Mouse (Mus musculus): ENCODE results near the gene Cyb5d2. TPM values are rescaled to one million over a fixed set of nuclear protein-coding genes. Genes with fewer than 3 reads are reported as not detected.

The Cyb5d2 gene
- polyA plus RNA-seq, 1 experiment from 2014 or later = 5.6 TPM

DNA sequence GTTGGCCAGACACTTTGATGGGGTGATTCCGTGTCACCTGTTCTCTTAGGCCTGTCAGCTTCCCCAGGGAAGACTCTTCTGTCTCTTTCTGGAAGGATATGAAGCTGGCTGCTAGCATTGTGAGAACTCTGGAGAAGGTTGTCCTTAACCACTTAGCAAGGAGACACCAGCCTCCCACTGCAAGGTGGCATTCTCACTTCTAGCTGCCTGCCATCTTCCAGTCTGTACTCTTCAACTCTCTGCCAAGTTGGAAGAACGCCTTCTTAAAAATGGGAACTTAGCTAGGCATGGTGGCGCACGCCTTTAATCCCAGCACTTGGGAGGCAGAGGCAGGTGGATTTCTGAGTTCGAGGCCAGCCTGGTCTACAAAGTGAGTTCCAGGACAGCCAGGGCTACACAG, 17.7 kb upstream of the Cyb5d2 start:
- H3K4me3 ChIP-seq (ENCODE audit: low read depth, low read length) = no peak overlapping the region
- H3K4me1 ChIP-seq (replicated peaks; ENCODE audit: control insufficient read depth, insufficient read depth, low read length) = no peaks in the 10 kb centered on the region
- WGBS = 94% methylated on average over 5 of the region's 5 CpGs

DNA sequence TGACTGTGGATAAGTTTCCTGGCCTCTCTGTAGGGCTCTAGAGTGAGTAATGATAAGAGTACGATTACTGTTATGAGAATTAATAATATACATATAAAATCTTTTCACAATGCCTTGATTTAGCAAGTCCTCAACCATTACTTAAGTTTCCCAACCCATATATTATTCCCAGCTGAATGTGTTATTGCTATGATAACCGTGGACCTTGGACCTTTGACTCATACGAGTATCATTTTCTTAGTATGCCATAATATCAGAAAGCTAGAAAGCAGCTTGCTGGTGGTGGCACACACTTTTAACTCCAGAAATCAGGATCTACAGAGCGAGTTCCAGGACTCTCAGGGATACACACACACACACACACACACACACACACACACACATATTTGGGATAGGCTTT, 12.1 kb upstream of the Cyb5d2 start:
- Histone ChIP-seq H3K9ac (ENCODE audit: low read length) (no peak overlapping the region), H3K4me2 (ENCODE audit: low read depth, low read length, severe bottlenecking) (no peak overlapping the region), H3K4me1 (replicated peaks; ENCODE audit: control insufficient read depth, insufficient read depth, low read length) (no peaks in the 10 kb centered on the region), H3K27me3 (ENCODE audit: control insufficient read depth, insufficient read depth, low read length) (no peaks in the 10 kb centered on the region), H3K36me3 (ENCODE audit: control insufficient read depth, insufficient read depth, low read length) (no peaks in the 10 kb centered on the region), H3K9me3 (ENCODE audit: control insufficient read depth, low read length) (no peaks in the 10 kb centered on the region), H3K4me3 (ENCODE audit: low read depth, low read length) (no peak overlapping the region), H3K27ac (ENCODE audit: low read depth, low read length) (no peak overlapping the region)
- ATAC-seq (replicated peaks; ENCODE audit: low FRiP score) (no peak), DNase-seq (ENCODE audit: low spot score) (no peak)
- WGBS = 87% methylated on average over 4 of the region's 4 CpGs

More for the DNA sequence above, 17.7 kb upstream of the Cyb5d2 start:
- DNase-seq (ENCODE audit: low spot score) = no peak
- Histone ChIP-seq H3K9me3 (ENCODE audit: control insufficient read depth, low read length) (no peaks in the 10 kb centered on the region; the same call in 1 of the 2 replicates), H3K9ac (ENCODE audit: low read length) (no peak overlapping the region), H3K27me3 (ENCODE audit: control insufficient read depth, insufficient read depth, low read length) (no peaks in the 10 kb centered on the region), H3K36me3 (ENCODE audit: control insufficient read depth, insufficient read depth, low read length) (no peaks in the 10 kb centered on the region), H3K4me2 (ENCODE audit: low read depth, low read length, severe bottlenecking) (no peak overlapping the region), H3K27ac (ENCODE audit: low read depth, low read length) (no peak overlapping the region)
- no peak for ATAC-seq (replicated peaks; ENCODE audit: low FRiP score)

DNA sequence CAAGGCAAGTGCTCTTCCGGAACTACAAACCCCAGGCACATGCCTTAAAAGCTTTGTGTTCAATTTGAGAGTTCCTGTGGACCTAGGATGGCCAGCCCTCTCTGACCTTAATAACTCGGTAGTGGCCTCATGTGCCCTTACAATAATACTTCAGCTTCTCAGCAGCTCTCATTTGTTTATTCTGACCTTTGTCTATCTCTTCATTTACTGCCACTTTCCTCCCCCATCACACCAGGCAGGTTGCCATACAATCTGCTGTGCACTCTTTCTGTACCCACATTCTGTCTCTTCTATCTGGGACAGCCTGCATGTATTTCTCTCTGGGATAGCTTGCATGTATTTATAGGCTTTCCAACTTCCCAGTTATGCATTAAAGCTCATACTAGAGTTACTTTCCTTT, 10.6 kb upstream of the Cyb5d2 start:
- H3K27me3 ChIP-seq (ENCODE audit: control insufficient read depth, insufficient read depth, low read length) = no peaks in the 10 kb centered on the region
- no peak overlapping the region for H3K27ac ChIP-seq (ENCODE audit: low read depth, low read length)
- no peaks in the 10 kb centered on the region for H3K4me1 ChIP-seq (replicated peaks; ENCODE audit: control insufficient read depth, insufficient read depth, low read length)
- no peaks in the 10 kb centered on the region for H3K9me3 ChIP-seq (ENCODE audit: control insufficient read depth, low read length)
- ATAC-seq (replicated peaks; ENCODE audit: low FRiP score) (no peak), DNase-seq (ENCODE audit: low spot score) (no peak)
- WGBS = 71% methylated on average over 2 of the region's 2 CpGs
- no peak overlapping the region for H3K4me3 ChIP-seq (ENCODE audit: low read depth, low read length)
- H3K4me2 ChIP-seq (ENCODE audit: low read depth, low read length, severe bottlenecking) = no peak overlapping the region
- no peaks in the 10 kb centered on the region for H3K36me3 ChIP-seq (ENCODE audit: control insufficient read depth, insufficient read depth, low read length)
- no peak overlapping the region for H3K9ac ChIP-seq (ENCODE audit: low read length)

DNA sequence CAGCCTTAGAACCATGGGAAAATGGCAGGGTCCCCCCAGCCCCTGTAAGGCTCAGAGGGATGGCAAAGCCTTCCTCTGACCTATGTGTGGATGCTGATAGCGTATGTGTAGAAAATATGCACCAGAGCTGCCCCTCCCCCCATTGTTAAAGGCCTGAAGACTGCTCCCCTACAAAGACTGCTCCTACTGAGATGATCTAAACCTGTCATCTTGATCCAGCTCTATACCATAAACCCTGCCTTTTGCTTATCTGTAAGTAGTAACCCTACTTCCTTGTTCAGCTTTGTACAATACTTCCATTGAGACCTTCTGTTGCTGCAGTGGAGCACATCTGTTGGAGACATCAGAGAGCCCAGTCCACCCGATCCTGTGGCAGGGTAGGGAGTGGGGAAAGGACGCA, 9.3 kb upstream of the Cyb5d2 start:
- Histone ChIP-seq H3K4me3 (ENCODE audit: low read depth, low read length) (no peak overlapping the region), H3K9me3 (ENCODE audit: control insufficient read depth, low read length) (no peaks in the 10 kb centered on the region), H3K4me1 (replicated peaks; ENCODE audit: control insufficient read depth, insufficient read depth, low read length) (no peaks in the 10 kb centered on the region), H3K9ac (ENCODE audit: low read length) (no peak overlapping the region), H3K36me3 (ENCODE audit: control insufficient read depth, insufficient read depth, low read length) (no peaks in the 10 kb centered on the region), H3K27ac (ENCODE audit: low read depth, low read length) (no peak overlapping the region), H3K4me2 (ENCODE audit: low read depth, low read length, severe bottlenecking) (no peak overlapping the region), H3K27me3 (ENCODE audit: control insufficient read depth, insufficient read depth, low read length) (no peaks in the 10 kb centered on the region)
- WGBS = 93% methylated on average over 3 of the region's 3 CpGs
- no peak for DNase-seq (ENCODE audit: low spot score)
- no peak for ATAC-seq (replicated peaks; ENCODE audit: low FRiP score)

DNA sequence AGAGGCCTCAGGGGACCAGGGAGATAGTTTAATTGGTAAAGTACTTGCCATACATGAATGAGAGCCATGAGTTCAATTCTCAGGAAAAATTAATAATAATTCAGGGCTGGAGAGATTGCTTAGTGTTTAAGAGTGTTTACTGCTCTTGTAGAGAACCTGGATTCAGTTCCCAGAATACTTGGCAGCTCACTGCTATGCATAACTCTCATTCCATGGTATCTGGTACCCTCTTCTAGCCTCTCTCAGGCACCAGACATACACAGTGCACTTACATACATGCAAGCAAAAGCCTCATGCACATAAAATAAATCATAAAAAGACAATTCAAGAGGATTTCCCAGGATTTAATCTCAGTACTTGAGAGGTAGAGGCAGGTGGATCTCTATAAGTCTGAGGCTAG, 8.6 kb upstream of the Cyb5d2 start:
- no peak overlapping the region for H3K27ac ChIP-seq (ENCODE audit: low read depth, low read length)
- H3K9ac ChIP-seq (ENCODE audit: low read length) = no peak overlapping the region
- no peaks in the 10 kb centered on the region for H3K4me1 ChIP-seq (replicated peaks; ENCODE audit: control insufficient read depth, insufficient read depth, low read length)
- ATAC-seq (replicated peaks; ENCODE audit: low FRiP score) (no peak), DNase-seq (ENCODE audit: low spot score) (no peak)
- no peaks in the 10 kb centered on the region for H3K36me3 ChIP-seq (ENCODE audit: control insufficient read depth, insufficient read depth, low read length)
- H3K27me3 ChIP-seq (ENCODE audit: control insufficient read depth, insufficient read depth, low read length) = no peaks in the 10 kb centered on the region
- H3K4me2 ChIP-seq (ENCODE audit: low read depth, low read length, severe bottlenecking) = no peak overlapping the region
- no peak overlapping the region for H3K4me3 ChIP-seq (ENCODE audit: low read depth, low read length)
- H3K9me3 ChIP-seq (ENCODE audit: control insufficient read depth, low read length) = no peaks in the 10 kb centered on the region

DNA sequence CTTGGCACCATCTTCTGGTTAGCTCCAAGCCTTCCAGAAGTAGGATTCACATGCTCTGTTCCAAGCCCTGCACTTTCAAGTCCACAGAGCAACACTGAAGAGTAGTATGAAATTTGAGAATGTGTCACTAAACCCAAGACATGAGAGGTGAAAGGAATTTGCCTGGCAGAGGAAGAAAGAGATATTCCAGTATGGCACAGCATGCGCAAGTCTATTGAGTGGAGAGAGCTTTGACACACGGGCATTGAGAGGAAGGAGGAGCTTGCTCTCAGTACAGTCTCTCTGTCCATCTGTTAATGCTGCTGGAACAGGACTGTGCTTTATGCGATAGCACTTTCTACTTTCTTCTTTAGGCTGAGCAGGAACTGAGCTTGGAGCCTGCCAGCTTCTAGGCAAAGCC, 7.1 kb upstream of the Cyb5d2 start:
- no peak for ATAC-seq (replicated peaks; ENCODE audit: low FRiP score)
- H3K4me3 ChIP-seq (ENCODE audit: low read depth, low read length) = no peak overlapping the region
- no peak for DNase-seq (ENCODE audit: low spot score)
- no peak overlapping the region for H3K9ac ChIP-seq (ENCODE audit: low read length)
- no peak overlapping the region for H3K4me2 ChIP-seq (ENCODE audit: low read depth, low read length, severe bottlenecking)
- no peak overlapping the region for H3K27ac ChIP-seq (ENCODE audit: low read depth, low read length)
- 79% methylated on average over 3 of the region's 3 CpGs for WGBS
- H3K36me3 ChIP-seq (ENCODE audit: control insufficient read depth, insufficient read depth, low read length) = no peaks in the 10 kb centered on the region
- no peaks in the 10 kb centered on the region for H3K27me3 ChIP-seq (ENCODE audit: control insufficient read depth, insufficient read depth, low read length)
- H3K9me3 ChIP-seq (ENCODE audit: control insufficient read depth, low read length) = no peaks in the 10 kb centered on the region
- H3K4me1 ChIP-seq (replicated peaks; ENCODE audit: control insufficient read depth, insufficient read depth, low read length) = no peaks in the 10 kb centered on the region

DNA sequence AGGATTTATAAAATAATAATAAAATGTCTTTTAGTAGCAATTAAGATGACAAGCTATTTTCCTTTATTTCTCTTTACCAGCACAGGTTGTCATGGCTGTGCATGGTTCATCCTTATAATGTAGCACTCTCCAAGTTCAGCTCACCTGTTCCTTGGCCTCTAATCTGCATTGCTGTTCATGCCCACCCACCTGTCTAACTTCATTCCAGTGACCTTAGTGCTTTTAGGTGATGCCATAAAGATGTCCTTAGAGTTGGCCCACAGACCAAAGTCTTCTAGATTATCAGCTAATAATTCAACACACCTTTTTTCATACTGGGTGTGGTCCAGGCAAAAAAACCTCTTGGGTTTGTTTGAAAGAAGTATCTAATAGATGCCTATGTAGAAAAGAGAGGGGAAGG, 5.2 kb upstream of the Cyb5d2 start:
- H3K27me3 ChIP-seq (ENCODE audit: control insufficient read depth, insufficient read depth, low read length) = no peaks in the 10 kb centered on the region
- no peak overlapping the region for H3K4me2 ChIP-seq (ENCODE audit: low read depth, low read length, severe bottlenecking)
- H3K9me3 ChIP-seq (ENCODE audit: control insufficient read depth, low read length) = no peaks in the 10 kb centered on the region
- no peaks in the 10 kb centered on the region for H3K36me3 ChIP-seq (ENCODE audit: control insufficient read depth, insufficient read depth, low read length)
- no peak overlapping the region for H3K27ac ChIP-seq (ENCODE audit: low read depth, low read length)
- ATAC-seq (replicated peaks; ENCODE audit: low FRiP score) (no peak), DNase-seq (ENCODE audit: low spot score) (no peak)
- no peaks in the 10 kb centered on the region for H3K4me1 ChIP-seq (replicated peaks; ENCODE audit: control insufficient read depth, insufficient read depth, low read length)
- H3K4me3 ChIP-seq (ENCODE audit: low read depth, low read length) = no peak overlapping the region
- no peak overlapping the region for H3K9ac ChIP-seq (ENCODE audit: low read length)

DNA sequence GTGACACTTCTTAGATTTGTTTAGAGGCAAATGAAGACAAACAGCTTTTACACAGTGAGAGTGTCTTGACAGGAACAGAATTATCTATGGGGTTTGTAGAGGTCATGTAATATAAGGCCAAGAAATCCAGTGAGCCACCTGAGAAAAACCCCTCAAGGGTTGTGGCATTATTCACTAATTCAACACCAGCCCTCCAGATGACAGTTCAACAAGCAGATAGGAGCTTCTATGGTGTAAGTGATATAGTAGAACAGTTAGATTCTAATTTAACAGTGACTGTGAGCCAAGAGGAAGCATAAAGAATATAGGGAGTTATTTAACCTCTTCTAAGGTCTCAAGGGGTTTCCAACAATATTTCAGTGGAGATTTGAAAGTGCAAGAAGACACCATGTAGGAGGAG, 2.2 kb upstream of the Cyb5d2 start:
- Histone ChIP-seq H3K9ac (ENCODE audit: low read length) (no peak overlapping the region), H3K4me2 (ENCODE audit: low read depth, low read length, severe bottlenecking) (no peak overlapping the region), H3K27ac (ENCODE audit: low read depth, low read length) (no peak overlapping the region), H3K9me3 (ENCODE audit: control insufficient read depth, low read length) (no peaks in the 10 kb centered on the region), H3K27me3 (ENCODE audit: control insufficient read depth, insufficient read depth, low read length) (no peaks in the 10 kb centered on the region), H3K36me3 (ENCODE audit: control insufficient read depth, insufficient read depth, low read length) (no peaks in the 10 kb centered on the region), H3K4me3 (ENCODE audit: low read depth, low read length) (no peak overlapping the region), H3K4me1 (replicated peaks; ENCODE audit: control insufficient read depth, insufficient read depth, low read length) (no peaks in the 10 kb centered on the region; the same call in 1 of the 2 replicates)
- ATAC-seq (replicated peaks; ENCODE audit: low FRiP score) (no peak), DNase-seq (ENCODE audit: low spot score) (no peak)

DNA sequence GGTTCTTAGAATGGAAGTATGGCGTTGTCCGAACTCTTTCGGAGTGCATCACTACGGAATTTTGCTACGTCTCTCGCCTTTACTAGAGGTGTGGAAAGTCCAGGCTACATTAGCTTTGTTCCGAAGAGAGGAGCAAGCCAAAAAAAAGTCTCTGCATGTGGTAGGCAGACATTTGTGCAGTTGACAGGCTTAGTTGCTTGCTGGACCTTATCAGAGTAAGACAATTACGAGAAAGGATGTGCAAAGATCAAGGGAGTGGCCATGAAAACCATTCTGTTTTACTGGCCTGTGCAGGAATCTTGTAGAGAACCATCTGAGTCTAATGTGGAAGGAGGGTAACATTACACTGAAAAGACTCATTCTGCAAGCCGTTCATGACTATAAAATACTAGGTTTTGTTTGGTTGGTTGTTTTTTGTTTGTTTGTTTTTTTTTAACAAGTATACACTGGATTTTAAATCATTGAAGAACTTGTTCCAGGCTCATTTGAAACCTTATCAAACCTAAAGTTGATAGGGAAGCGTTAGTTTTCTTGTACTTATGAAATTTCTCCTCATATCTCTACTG, 914 bp upstream of the Cyb5d2 start:
- Histone ChIP-seq H3K9me3 (ENCODE audit: control insufficient read depth, low read length) (no peaks in the 10 kb centered on the region), H3K4me1 (replicated peaks; ENCODE audit: control insufficient read depth, insufficient read depth, low read length) (no peaks in the 10 kb centered on the region; the same call in 1 of the 2 replicates), H3K36me3 (ENCODE audit: control insufficient read depth, insufficient read depth, low read length) (no peaks in the 10 kb centered on the region), H3K9ac (ENCODE audit: low read length) (peak overlapping the region; percentile 87), H3K4me3 (ENCODE audit: low read depth, low read length) (peak overlapping the region; percentile 94), H3K27me3 (ENCODE audit: control insufficient read depth, insufficient read depth, low read length) (no peaks in the 10 kb centered on the region), H3K27ac (ENCODE audit: low read depth, low read length) (no peak overlapping the region), H3K4me2 (ENCODE audit: low read depth, low read length, severe bottlenecking) (peak overlapping the region; percentile 85)
- no peak for ATAC-seq (replicated peaks; ENCODE audit: low FRiP score)
- 22% methylated on average over 10 of the region's 10 CpGs for WGBS
- DNase-seq (ENCODE audit: low spot score) = no peak

Measured in forebrain, embryonic 11.5 days (tissue).